Mouse (Mus musculus) heart, adult 2 months (tissue): ENCODE measurements at regions not wholly inside any gene's neighbourhood (a gene's known extent, or its start where the extent isn't known, plus 50 kb on each side); places are given as distances from the start of the nearest gene placed in this dataset.

Experiments
- DNase-seq, 2 experiments: peaks; one replicate each; pipeline ENCODE4 v3.0.0; 2021
- H3K27ac ChIP-seq: fragments of 200-600 bp; 2 replicates; pipeline ENCODE4 v1.8.1; 2022
- H3K27me3 ChIP-seq: fragments of 200-500 bp; 2 replicates; pipeline ENCODE4 v1.6.1; 2012; ENCODE audit warnings: mild to moderate bottlenecking, low read length, inconsistent platforms, mixed read lengths; ENCODE audit not compliant: control insufficient read depth, insufficient read depth
- H3K36me3 ChIP-seq: fragments of 200-500 bp; 2 replicates; pipeline ENCODE4 v1.6.1; 2012; ENCODE audit warnings: low read length, inconsistent platforms; ENCODE audit not compliant: control insufficient read depth, insufficient read depth
- H3K4me1 ChIP-seq: fragments of 200-500 bp; 2 replicates; pipeline ENCODE4 v1.6.1; 2011; ENCODE audit warnings: low read length; ENCODE audit not compliant: control insufficient read depth, insufficient read depth
- H3K4me3 ChIP-seq: fragments of 200-600 bp; 2 replicates; pipeline ENCODE4 v1.8.1; 2022
- H3K79me2 ChIP-seq: fragments of 200-500 bp; replicated peaks from 2 replicates; pipeline ENCODE4 v1.6.1; 2012; ENCODE audit warnings: mild to moderate bottlenecking, inconsistent platforms, low read length, moderate library complexity, mixed read lengths; ENCODE audit not compliant: control insufficient read depth, insufficient read depth
- H3K9ac ChIP-seq: fragments of 200-500 bp; 2 replicates; pipeline ENCODE4 v1.6.1; 2012; ENCODE audit warnings: low read depth, mild to moderate bottlenecking, control low read depth, inconsistent platforms, low read length, mixed read lengths
- CTCF ChIP-seq: fragments of 200-600 bp; IDR thresholded peaks from 2 replicates; pipeline ENCODE4 v1.8.1; 2022; ENCODE audit warnings: antibody characterized with exemption, mild to moderate bottlenecking, moderate library complexity
- EP300 ChIP-seq: fragments of 200-500 bp; IDR thresholded peaks from 2 replicates; pipeline ENCODE4 v1.6.1; 2011; ENCODE audit warnings: low read depth, low read length, control low read depth; ENCODE audit not compliant: insufficient read depth
- POLR2A ChIP-seq: fragments of 200-500 bp; IDR thresholded peaks from 2 replicates; pipeline ENCODE4 v1.6.1; 2011; ENCODE audit warnings: mild to moderate bottlenecking, low read depth, low read length, control low read depth; ENCODE audit not compliant: insufficient read depth
- WGBS: fragments of 180-500 bp; shearing (Covaris S2); methylation state at CpG from one replicate; pipeline ENCODE4 v1.1.7; 2018; 5-methylcytosine and 5-hydroxymethylcytosine counted together
- intact Hi-C: fragments of 180-260 bp; cut with DNase I; formaldehyde crosslinking; loops from one replicate; pipeline ENCODE4 v1.15.1; 2025

DNA sequence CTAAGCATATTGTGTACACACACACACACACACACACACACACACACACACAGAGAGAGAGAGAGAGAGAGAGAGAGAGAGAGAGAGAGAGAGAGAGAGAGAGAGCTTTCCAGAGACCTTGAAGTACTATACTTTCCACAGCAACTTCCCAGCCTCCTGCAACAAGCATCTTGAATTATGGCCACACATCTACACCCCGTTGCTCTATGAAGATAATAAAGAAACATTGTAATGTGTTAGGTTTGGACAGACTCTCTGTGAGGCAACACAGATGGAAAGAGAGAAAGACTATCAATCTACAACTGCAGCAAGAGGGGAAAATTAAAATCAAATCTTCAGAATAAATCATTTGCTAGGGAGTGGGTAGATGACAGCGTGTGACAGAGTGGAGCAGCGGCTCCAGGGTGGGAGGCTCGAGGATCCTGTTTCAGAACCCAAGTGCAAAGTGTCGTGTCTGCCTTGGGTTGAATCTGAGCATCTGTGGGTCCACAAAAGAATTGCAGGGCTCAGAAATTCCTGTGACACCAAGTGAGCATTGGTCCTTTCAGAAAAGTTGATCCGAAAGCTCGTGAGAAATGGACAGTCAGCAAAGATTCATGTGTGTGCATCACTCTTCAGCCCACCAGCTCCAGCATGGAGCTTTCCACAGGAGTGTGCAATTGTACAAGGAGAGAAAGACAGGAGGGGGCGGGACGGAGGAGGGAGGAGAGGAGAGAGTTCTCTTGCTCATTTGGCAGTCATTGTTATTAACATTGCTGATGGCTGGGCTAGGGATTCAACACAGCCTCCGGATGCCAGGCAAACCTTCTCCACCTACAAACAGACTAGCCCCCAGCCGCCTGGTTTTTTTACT is 203.6 kb upstream of the Gimd1 start:
- intact Hi-C loops, result no loop called here
- DNase-seq, result no peak
- Histone ChIP-seq H3K4me3 (no peak overlapping the region), H3K9ac (no peak overlapping the region), H3K27ac (no peak overlapping the region), H3K79me2 (no peaks in the 10 kb centered on the region), H3K4me1 (no peaks in the 10 kb centered on the region), H3K27me3 (no peaks in the 10 kb centered on the region), H3K36me3 (no peaks in the 10 kb centered on the region)
- 64% methylated on average over 11 of the region's 11 CpGs for WGBS
- TF ChIP-seq CTCF (no peak), EP300 (no peak), POLR2A (no peak)

DNA sequence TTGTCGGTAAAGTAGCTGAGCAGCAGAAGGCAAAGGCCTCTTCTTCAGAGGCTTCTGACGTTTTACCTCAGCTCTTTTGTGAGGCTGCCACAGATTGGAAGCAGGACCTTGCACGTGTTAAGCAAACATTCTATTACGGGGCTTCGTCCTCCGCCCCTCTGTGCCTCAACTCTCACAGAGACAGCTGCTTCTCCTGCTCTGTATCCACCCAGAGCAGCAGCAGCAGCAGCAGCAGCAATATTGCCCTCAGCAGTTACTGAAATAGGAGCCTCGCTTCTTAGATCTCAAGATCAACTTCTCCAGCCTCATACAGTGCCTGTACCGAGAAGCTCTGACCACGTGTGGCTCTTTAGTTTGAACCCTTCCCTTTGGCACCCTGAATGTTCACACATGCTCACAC is 202.4 kb upstream of the Gimd1 start:
- Histone ChIP-seq H3K4me1 (no peaks in the 10 kb centered on the region), H3K27me3 (no peaks in the 10 kb centered on the region), H3K4me3 (no peak overlapping the region), H3K9ac (no peak overlapping the region), H3K36me3 (no peaks in the 10 kb centered on the region), H3K27ac (no peak overlapping the region), H3K79me2 (no peaks in the 10 kb centered on the region)
- intact Hi-C loops, result no loop called here
- TF ChIP-seq POLR2A (no peak), EP300 (no peak)
- no peak for DNase-seq
- WGBS, result 63% methylated on average over 9 of the region's 9 CpGs

DNA sequence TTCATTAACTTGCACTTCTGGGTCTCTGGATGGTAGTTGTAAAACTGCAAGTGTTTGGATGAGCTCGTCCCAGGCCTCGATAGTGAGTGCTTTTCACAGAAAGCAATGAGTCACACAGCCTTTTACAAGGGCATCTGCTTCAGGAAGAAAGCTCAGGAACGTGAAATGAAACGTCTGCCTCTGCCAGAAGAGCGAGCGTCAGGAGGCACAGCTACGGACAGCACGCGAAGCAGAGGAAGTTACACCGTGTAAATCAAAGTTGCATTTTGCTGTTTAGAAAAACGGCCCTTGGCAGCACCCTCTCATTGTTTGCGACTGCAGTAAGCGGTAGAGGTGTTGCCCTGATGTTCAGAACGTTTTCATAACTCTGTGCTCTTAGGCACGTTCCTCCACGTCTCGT is 201.5 kb upstream of the Gimd1 start:
- WGBS, result 63% methylated on average over 17 of the region's 17 CpGs
- no peaks in the 10 kb centered on the region for H3K79me2 ChIP-seq
- H3K27me3 ChIP-seq, result no peaks in the 10 kb centered on the region
- H3K27ac ChIP-seq, result no peak overlapping the region
- no peaks in the 10 kb centered on the region for H3K36me3 ChIP-seq
- no peak overlapping the region for H3K4me3 ChIP-seq
- no peak overlapping the region for H3K9ac ChIP-seq
- intact Hi-C loops, result no loop called here
- H3K4me1 ChIP-seq, result no peaks in the 10 kb centered on the region
- DNase-seq, result no peak
- TF ChIP-seq POLR2A (no peak), EP300 (no peak), CTCF (no peak)

DNA sequence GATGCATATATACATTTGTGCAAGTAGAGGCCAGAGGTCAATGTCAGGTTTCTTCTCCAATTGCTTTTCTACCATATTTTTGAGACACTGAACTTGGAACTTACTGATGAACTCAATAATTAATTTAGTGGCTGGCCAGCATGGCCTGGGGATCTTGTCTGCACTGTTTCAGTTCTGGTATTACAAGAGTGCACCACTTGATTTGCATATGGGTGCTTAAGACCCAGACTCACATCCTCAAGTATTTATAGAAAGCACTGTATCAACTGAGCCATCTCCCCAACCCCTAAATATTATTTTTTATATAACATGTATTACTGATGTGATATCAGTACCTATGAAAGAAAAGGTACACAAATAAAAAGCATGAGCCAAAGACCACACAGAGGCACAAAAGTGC is 197.8 kb upstream of the Gimd1 start:
- TF ChIP-seq POLR2A (no peak), CTCF (no peak), EP300 (no peak)
- Histone ChIP-seq H3K79me2 (no peaks in the 10 kb centered on the region), H3K27me3 (no peaks in the 10 kb centered on the region), H3K9ac (no peak overlapping the region), H3K4me3 (no peak overlapping the region), H3K4me1 (no peaks in the 10 kb centered on the region), H3K36me3 (no peaks in the 10 kb centered on the region), H3K27ac (no peak overlapping the region)
- no peak for DNase-seq
- intact Hi-C loops, result no loop called here

DNA sequence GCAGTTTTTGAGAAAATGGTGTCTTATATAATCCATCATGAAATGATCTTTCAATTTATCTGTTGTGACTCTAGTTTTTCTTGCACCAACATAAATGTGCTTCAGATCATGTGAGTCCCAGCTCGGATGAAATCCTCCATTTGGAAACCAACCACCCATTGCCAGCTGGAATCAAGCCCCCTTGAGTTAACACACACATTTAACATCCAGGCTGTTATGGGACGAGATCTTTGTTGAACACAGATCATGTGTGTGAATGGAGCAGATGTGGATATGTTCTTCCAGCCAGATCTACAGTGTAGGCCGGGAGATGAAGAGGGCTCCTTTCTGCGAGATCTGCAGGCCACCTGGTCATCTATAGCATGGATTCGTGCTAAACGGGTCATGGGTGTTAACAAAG is 188.4 kb upstream of the Gimd1 start:
- TF ChIP-seq EP300 (no peak), CTCF (no peak), POLR2A (no peak)
- H3K4me3 ChIP-seq, result no peak overlapping the region
- H3K27me3 ChIP-seq, result no peaks in the 10 kb centered on the region
- intact Hi-C loops, result no loop called here
- no peaks in the 10 kb centered on the region for H3K79me2 ChIP-seq
- H3K27ac ChIP-seq, result no peak overlapping the region
- 75% methylated on average over 6 of the region's 6 CpGs for WGBS
- no peaks in the 10 kb centered on the region for H3K36me3 ChIP-seq
- no peaks in the 10 kb centered on the region for H3K4me1 ChIP-seq
- no peak overlapping the region for H3K9ac ChIP-seq
- DNase-seq, result no peak

DNA sequence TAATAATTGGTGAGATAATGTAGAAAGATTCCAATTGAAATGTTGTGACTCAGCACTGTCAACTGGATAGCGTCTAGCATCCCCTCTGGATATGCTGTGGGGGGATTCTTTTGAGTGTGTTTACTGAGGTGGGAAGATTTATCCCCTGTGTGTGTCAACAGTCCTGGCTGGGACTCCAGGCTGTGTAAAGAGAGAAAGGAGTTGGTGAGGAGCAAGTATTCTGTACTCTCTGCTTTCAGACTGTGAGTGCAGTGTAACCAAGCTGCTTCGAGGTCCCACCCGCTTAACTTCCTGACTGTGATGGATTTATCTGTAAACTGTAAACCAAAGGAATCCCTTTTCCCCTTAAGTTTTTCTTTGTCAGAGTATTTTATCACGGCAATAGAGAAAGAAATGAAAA is 175.7 kb upstream of the Gimd1 start:
- H3K4me1 ChIP-seq, result no peaks in the 10 kb centered on the region
- no peak overlapping the region for H3K9ac ChIP-seq
- H3K27ac ChIP-seq, result no peak overlapping the region
- 35% methylated on average over 4 of the region's 4 CpGs for WGBS
- H3K27me3 ChIP-seq, result no peaks in the 10 kb centered on the region
- no peak overlapping the region for H3K4me3 ChIP-seq
- no peak for DNase-seq
- intact Hi-C loops, result no loop called here
- TF ChIP-seq EP300, result no peak
- TF ChIP-seq POLR2A, result no peak
- no peaks in the 10 kb centered on the region for H3K36me3 ChIP-seq
- H3K79me2 ChIP-seq, result no peaks in the 10 kb centered on the region
